In genomic region chr14:28409390-28409789, GRCm38 (mm10) we compare ENCODE assay signal across 13 mouse cellular contexts.
"Had no signal": no experiment of that assay in that cellular context is flagged by ENCODE, and none has a peak within 500 bp of the region (broad histone marks: within the 10 kb centered on the region; RNA-seq: fewer than 3 reads in every experiment).

No protein-coding gene starts in this region.

- H3K4me2 ChIP-seq: hindbrain, embryonic 15.5 days; intestine, embryonic 15.5 days; liver, embryonic 13.5 days; lung, embryonic 15.5 days; midbrain, embryonic 11.5 days had no signal

- DNase-seq: kidney, adult 2 months; kidney, postnatal 36 days; liver, embryonic 13.5 days; midbrain, embryonic 14.5 days; retina, postnatal 1 day; right cerebral cortex, postnatal 25 days; spleen, adult 18-20 months; thymus, postnatal 25 days had no signal

- ATAC-seq: intestine, embryonic 15.5 days had no signal

- H3K9ac ChIP-seq: hindbrain, embryonic 15.5 days; intestine, embryonic 15.5 days; liver, embryonic 13.5 days; lung, embryonic 15.5 days had no signal

- H3K36me3 ChIP-seq: hindbrain, embryonic 15.5 days; intestine, embryonic 15.5 days; liver, embryonic 13.5 days; lung, embryonic 15.5 days had no signal

- H3K4me3 ChIP-seq: hindbrain, embryonic 15.5 days; intestine, embryonic 15.5 days; liver, embryonic 13.5 days; lung, embryonic 15.5 days had no signal

- H3K27me3 ChIP-seq: hindbrain, embryonic 15.5 days; intestine, embryonic 15.5 days; liver, embryonic 13.5 days; lung, embryonic 15.5 days had no signal

- H3K9me3 ChIP-seq: hindbrain, embryonic 15.5 days; intestine, embryonic 15.5 days; liver, embryonic 13.5 days; lung, embryonic 15.5 days had no signal

- H3K27ac ChIP-seq: hindbrain, embryonic 15.5 days; intestine, embryonic 15.5 days; kidney, postnatal 0 days; liver, embryonic 13.5 days; lung, embryonic 15.5 days had no signal

- H3K4me1 ChIP-seq: liver, embryonic 13.5 days; lung, embryonic 15.5 days had no signal
